Mouse (Mus musculus) frontal cortex, postnatal 14 days (tissue): ENCODE data around the gene Dst.

Experiments used
- DNase-seq, 2 experiments: peaks; one replicate each; pipeline ENCODE4 v3.0.0; 2022; ENCODE audit warnings: low spot score in 2 of 2

Dst gene

DNA sequence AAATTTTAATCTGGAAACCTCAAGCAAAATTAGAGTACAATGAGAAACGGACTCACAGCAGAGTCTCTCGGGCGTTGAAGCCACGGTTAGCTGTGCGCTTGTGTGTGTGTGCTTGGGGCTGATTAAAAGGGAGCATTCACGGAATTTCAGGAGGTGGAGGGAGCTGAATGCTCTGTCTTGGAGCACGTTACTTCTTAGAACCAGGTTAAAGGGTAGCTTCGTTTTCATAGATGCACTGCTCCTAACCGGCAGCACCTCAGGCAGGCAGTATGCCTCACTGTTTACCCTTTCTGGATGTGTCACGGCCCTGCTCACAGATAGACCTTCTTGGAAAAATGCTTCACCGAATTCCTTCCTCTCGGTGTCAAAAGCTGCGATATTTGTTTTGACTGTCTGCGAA lies 329.2 kb downstream of the Dst start:
- no peak for DNase-seq

- DNase-seq: no peak
These were observed 329.7 kb downstream of the Dst start for GRCm38 (mm10) chr1:34237689-34238091.

GRCm38 (mm10) chr1:34238231-34238630 lies 330.2 kb downstream of the Dst start:
- no peak for DNase-seq

DNA sequence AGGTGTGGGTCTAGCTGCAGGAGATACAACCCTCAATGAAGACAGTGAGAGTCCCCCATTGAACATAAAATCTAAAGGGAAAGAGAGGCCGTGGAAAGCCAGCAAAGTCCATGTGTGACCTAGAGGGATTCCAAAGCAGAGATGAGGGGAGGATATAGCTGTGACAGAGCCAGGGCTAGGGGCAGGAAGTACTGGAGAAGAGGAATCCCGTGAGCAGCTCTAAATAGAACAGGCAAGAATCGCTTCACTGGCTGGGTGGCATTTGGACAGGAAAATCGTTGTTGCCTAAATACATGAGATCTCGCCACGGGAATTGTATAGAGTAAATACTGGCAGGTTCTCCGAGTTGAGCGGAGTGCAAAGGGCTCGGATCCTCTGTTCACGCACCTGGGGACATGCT lies 336.7 kb downstream of the Dst start:
- DNase-seq: no peak

- DNase-seq: no peak
These were observed 338.1 kb downstream of the Dst start for GRCm38 (mm10) chr1:34245951-34246641.

GRCm38 (mm10) chr1:34246642-34246987 lies 338.6 kb downstream of the Dst start:
- DNase-seq: no peak

- DNase-seq: no peak
These were observed 343.1 kb downstream of the Dst start for GRCm38 (mm10) chr1:34251137-34251536.

DNA sequence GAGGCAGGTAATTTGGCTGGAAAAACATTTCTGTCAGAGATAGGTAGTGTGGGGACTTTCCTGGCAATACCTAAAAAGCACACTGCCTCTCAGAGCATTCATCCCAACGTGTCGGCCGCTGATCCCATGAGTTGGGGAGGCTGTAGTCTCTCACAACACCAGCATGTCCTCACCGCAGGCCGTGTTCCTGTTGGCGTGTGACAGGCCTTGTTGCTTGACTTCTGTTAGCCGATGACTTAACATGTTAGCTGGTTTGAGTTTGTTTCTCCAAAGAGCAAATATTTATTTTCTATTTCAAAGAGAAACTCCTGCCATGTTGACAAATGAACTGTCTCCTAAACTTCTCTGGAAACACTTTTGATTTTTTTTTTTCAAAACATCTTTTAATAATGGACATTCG lies 344.2 kb downstream of the Dst start:
- no peak for DNase-seq

GRCm38 (mm10) chr1:34253876-34254275 lies 345.9 kb downstream of the Dst start:
- DNase-seq: no peak

- DNase-seq: no peak
These were observed 351.9 kb downstream of the Dst start for GRCm38 (mm10) chr1:34259898-34260297.

DNA sequence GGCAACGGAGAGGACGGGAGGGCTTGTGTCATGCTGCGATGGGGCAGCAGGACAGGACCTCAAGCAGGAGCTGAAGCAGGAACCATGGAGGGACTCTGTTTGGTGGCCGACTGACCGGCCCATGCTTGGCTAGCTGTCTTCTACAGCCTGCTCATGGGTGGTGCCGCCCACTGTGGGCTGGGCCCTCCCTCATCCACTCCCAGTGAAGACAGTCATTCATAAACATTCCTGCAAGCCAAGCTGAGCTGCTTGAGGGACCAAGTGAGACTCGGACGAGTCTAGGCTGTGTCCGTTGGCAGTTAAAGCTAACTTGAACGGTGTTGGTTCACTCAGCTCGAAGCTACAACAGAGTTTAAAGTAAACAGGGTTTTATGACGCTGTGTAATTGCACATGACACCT lies 353.0 kb downstream of the Dst start:
- no peak for DNase-seq

- no peak for DNase-seq
These were observed 360.5 kb downstream of the Dst start for GRCm38 (mm10) chr1:34268520-34268919.

GRCm38 (mm10) chr1:34269578-34269977 lies 361.6 kb downstream of the Dst start:
- DNase-seq: no peak

GRCm38 (mm10) chr1:34273922-34274321 lies 365.9 kb downstream of the Dst start:
- DNase-seq: no peak

DNA sequence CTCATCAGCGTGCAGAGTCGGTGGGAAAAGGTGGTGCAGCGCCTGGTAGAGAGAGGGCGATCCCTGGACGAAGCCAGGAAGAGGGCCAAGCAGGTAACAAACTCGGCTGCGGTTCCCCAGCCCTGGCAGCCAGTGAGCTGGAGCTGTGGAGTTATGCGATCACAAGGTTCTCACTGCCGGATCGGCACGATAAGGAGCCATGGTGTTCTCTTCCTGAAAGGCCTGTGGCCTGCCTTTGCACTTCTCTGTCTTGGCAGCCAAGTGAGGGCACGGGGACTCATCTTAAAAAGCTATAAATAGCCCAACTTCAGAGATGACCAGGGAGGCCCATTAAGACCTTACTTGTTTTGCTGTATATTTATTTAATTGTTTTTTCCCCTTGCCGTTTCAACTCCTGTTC lies 367.8 kb downstream of the Dst start:
- no peak for DNase-seq

DNA sequence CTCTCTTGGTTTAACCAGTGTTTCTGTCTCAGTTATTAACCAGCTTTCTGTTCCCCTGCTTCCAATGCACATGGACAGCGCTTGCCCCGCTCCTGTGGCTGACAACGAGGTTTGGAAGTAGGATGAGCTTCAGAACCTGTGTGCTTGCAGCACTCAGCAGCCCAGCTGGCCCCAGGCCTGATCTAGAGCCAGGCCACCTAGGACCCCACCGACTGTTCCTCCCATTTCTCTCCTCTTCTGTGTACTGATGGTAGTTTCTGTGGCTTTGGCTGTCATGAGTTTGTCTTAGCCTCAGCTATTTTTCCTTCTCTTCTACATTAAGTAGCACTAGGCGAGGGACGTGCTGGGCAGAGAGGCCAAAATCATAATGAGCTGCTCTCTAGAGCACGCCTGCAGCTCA lies 368.7 kb downstream of the Dst start:
- DNase-seq: no peak

DNA sequence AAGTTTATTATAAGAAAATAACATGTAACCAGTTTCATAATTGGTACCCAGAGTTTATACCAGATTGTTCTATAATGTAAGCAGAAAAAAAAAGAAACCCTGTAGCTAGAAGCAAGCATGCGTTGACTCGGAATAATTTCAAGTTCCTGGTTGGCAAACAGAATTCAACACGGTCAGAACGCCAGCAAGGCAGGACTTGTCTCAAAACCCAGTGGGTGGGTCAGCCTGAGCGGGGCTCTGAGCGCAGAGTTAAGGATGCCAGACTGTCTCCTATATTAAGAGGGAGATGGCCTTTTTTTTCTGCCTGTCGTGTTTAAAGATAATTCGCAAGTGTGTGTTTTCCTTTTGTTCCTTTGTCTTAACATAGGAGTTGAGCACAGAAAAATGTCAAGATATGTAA lies 369.2 kb downstream of the Dst start:
- DNase-seq: no peak

- DNase-seq: no peak
These were observed 375.5 kb downstream of the Dst start for GRCm38 (mm10) chr1:34283502-34283901.

DNA sequence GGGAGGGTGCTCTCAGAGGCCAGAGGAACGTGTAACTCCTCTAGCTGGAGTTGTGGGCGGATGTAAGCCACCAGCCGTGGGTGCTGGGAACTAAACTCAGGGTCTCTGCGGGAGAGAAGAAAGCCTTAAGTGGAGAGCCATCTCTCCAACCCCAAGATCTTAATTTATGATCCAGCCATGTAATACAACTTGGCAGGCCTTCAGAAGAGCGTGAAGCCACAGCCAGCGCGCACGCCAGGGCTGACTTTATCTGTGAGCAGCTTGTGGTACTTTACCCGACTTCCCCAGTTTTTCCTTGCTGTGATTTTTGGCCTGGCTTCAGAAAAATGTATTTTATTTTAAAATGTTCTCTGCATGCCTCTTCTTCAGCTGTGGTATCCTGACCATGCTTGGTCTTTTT lies 377.0 kb downstream of the Dst start:
- DNase-seq: no peak

- no peak for DNase-seq
These were observed 379.7 kb downstream of the Dst start for GRCm38 (mm10) chr1:34287731-34288130.

DNA sequence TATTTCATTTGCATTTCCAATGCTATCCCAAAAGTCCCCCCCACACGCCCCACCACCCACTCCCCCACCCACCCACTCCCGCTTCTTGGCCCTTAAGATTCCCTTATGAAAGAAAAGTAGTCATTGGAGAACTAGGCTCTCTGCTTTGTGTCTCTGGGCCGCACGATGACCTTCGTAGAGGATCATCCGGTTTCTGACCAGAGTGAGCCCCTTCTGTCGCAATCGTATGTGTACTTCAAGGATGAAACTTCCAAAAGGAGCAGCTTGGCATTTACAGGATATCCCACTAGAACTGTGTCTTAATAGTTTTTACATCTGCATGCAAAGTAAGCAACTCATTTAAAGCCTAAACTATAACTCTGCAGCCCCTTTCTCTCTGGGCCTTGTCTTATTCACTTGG lies 380.2 kb downstream of the Dst start:
- DNase-seq: no peak

GRCm38 (mm10) chr1:34288721-34289471 lies 380.9 kb downstream of the Dst start:
- no peak for DNase-seq

DNA sequence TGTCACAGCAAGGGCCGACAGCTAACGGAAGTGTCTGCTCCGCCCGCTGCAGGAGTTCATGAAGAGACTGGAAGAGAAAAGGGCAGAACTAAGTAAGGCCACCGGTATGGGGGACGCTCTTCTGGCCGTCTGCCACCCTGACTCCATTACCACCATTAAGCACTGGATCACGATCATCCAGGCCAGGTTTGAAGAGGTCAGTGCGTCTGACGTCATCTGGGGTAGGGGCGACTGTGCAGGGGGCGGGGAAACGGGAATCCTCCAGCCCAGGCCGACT lies 381.4 kb downstream of the Dst start:
- DNase-seq: no peak

DNA sequence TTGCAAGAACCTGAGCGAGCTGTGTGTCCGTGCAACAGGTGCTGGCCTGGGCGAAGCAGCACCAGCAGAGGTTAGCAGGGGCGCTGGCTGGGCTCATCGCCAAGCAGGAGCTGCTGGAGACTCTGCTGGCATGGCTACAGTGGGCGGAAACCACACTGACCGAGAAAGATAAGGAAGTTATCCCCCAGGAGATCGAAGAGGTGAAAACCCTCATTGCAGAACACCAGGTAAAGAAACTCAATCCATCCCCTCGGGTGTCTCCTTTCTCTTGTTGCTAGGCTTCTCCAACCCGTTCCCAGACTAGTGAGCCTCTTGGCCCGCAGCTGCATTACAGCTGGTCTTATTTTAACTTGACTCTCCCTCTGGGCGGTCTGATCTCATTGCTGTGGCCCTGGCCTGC lies 382.3 kb downstream of the Dst start:
- DNase-seq: no peak
